8 mouse cellular contexts compared by ENCODE assay signal in the genomic region with DNA sequence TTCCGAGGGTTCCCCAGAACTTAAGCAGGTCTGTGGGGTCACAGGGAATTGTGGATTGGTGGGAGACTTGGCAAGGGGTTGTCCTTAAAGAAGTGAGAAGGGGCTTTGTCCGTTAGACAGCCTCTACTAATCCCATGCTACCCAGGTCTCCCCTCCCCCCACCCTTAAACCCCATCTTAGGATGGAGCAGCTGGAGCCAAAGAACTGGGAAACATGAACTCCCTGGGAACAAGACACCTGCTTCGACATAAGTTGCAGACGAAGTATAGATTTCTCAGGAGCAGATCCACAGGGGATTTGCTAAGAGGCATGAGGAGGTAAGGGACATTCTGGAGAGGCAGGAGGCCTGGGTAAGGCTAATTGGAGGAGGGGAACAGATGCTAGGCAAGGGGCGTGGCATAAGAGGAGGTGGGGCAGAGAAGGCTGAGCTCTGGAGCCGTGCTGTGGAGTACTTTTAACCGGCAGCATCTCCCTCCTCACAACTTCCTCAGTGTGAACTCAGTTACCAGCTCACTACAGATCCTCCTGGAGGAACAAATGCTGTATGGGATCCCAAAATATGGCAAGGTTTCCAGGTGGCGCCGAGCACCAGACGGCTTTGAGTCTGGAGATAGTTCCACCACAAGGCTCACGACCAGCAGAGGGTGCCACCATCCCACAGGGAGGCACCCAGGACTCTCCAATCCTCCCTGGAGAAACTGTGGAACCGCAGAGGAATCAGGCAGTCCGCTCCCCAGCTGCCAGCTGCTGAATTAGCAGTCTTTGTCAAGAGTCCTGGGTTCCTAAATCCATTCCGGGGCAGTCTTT. TPM values are rescaled to one million over a fixed set of nuclear protein-coding genes. Genes with fewer than 3 reads are reported as not detected.
DNase-seq lines count a peak whose midpoint lies in the region; ATAC-seq and TF ChIP-seq lines count a peak whose summit lies in the region.

No protein-coding gene starts in this region.

- H3K27ac ChIP-seq in ES-E14 (ENCODE audit: insufficient read depth, low read depth, low read length, poor library complexity, severe bottlenecking) = no peak overlapping the region
- H3K27ac ChIP-seq in hindbrain, embryonic 14.5 days = no peak overlapping the region

- no peak for ATAC-seq in hindbrain, embryonic 14.5 days (ENCODE audit: low FRiP score)

- H3K9ac ChIP-seq in ES-E14 (ENCODE audit: insufficient read depth, low read depth, low read length, poor library complexity, severe bottlenecking) = peak overlapping the region; percentile 17; the same call in 1 of the 2 replicates
- no peak overlapping the region for H3K9ac ChIP-seq in hindbrain, embryonic 14.5 days

- 3% methylated on average over 14 of the region's 14 CpGs for WGBS in hindbrain, embryonic 14.5 days

- peaks cover 3 to 15% of the 10 kb centered on the region in 2 experiments; a peak in 3 of 4 replicates for H3K4me1 ChIP-seq in ES-E14 (ENCODE audit: control insufficient read depth in 2 of 2, insufficient read depth in 2 of 2, low read length in 2 of 2, poor library complexity in 1 of 2)
- H3K4me1 ChIP-seq in hindbrain, embryonic 14.5 days (replicated peaks; ENCODE audit: control insufficient read depth, insufficient read depth, low read length) = peaks cover 26% of the 10 kb centered on the region

- peak overlapping the region; percentile 33 for H3K4me2 ChIP-seq in hindbrain, embryonic 14.5 days (replicated peaks)

- in situ Hi-C loops in ES-E14 (cut with MboI; ENCODE audit: low sequenced_read_pairs in 2 of 2, unreplicated experiment in 2 of 2) = no loop called here

- H3K36me3 ChIP-seq in ES-E14 (ENCODE audit: control insufficient read depth, insufficient read depth, low read length, poor library complexity, severe bottlenecking) = no peaks in the 10 kb centered on the region
- H3K36me3 ChIP-seq in hindbrain, embryonic 14.5 days (replicated peaks; ENCODE audit: control insufficient read depth, insufficient read depth) = no peaks in the 10 kb centered on the region

- peak overlapping the region; percentile 60 to 87 for H3K4me3 ChIP-seq in ES-E14 (ENCODE audit: insufficient read depth in 1 of 2, low read depth in 1 of 2, low read length in 2 of 2, poor library complexity in 1 of 2, severe bottlenecking in 1 of 2)
- no peak overlapping the region for H3K4me3 ChIP-seq in hindbrain, embryonic 14.5 days (replicated peaks; ENCODE audit: low read length)

- peak; percentile 95 for DNase-seq in ES-E14 (ENCODE audit: low read depth, low spot score)
- DNase-seq in cerebellum, adult 9-11 months = peak; percentile 86
- DNase-seq in frontal cortex, postnatal 25 days (ENCODE audit: low spot score in 2 of 2) = peak; percentile 91 to 92
- DNase-seq in hindbrain, embryonic 14.5 days (ENCODE audit: low spot score) = peak; percentile 65
- DNase-seq in layer of hippocampus, postnatal 36 days = peak; percentile 86 to 90
- DNase-seq in lung, postnatal 14 days = peak; percentile 97
- DNase-seq in right cerebral cortex, adult 18-20 months = peak; percentile 93
- DNase-seq in urinary bladder, postnatal 14 days (ENCODE audit: low spot score) = peak; percentile 93

- no peaks in the 10 kb centered on the region for H3K9me3 ChIP-seq in ES-E14 (ENCODE audit: control insufficient read depth, insufficient read depth, low read depth, low read length)
- H3K9me3 ChIP-seq in hindbrain, embryonic 14.5 days (ENCODE audit: control insufficient read depth, low read length) = no peaks in the 10 kb centered on the region

- H3K27me3 ChIP-seq in hindbrain, embryonic 14.5 days (ENCODE audit: control insufficient read depth, insufficient read depth, low read length) = peaks cover 8% of the 10 kb centered on the region

TF ChIP-seq in ES-E14, 5 proteins besides CTCF, POLR2A, EP300 and RAD21:
- TF ChIP-seq MAFK (IDR thresholded peaks at IDR 0.05; ENCODE audit: insufficient read depth, low read depth, low read length) = no peak
- TF ChIP-seq CHD2 (IDR thresholded peaks at IDR 0.05; ENCODE audit: low read depth, low read length) = no peak
- TF ChIP-seq ZC3H11A (IDR thresholded peaks at IDR 0.05; ENCODE audit: borderline replicate concordance, low read depth, low read length) = peak; percentile 40; the same call in 1 of the 2 replicates
- TF ChIP-seq HCFC1 (IDR thresholded peaks at IDR 0.05; ENCODE audit: borderline replicate concordance, insufficient read depth, low read length) = 0 out of 2 replicates have a peak, but pooled peaks have one; percentile 42

RNA-seq across cellular contexts. Expression of gene Grasp, which starts 2.5 kb away (rescaled TPM):
- total RNA-seq in ES-E14 (2012; rRNA removed) = 10.8 and 12.9 TPM in 2 replicates
- 1.6 and 2.5 TPM in 2 replicates for polyA plus RNA-seq in hindbrain, embryonic 14.5 days (2014; fragmentation: Nextera tagmentation; extraction: Ambion mirVana)
- 10 to 100 TPM; 68.7 to 70.3 TPM for total RNA-seq in layer of hippocampus, postnatal 36 days (2021)

RNA-seq across cellular contexts. Expression of gene Nr4a1, which starts 32.6 kb away (rescaled TPM):
- 8.5 and 12.1 TPM in 2 replicates for total RNA-seq in ES-E14 (2012; rRNA removed)
- 5.0 and 5.1 TPM in 2 replicates for polyA plus RNA-seq in hindbrain, embryonic 14.5 days (2014; fragmentation: Nextera tagmentation; extraction: Ambion mirVana)
- 10 to 100 TPM; 53.8 to 63.8 TPM for total RNA-seq in layer of hippocampus, postnatal 36 days (2021)

RNA-seq across cellular contexts. Expression of gene Acvr1b, which starts 47.6 kb away (rescaled TPM):
- 26.4 and 43.4 TPM in 2 replicates for total RNA-seq in ES-E14 (2012; rRNA removed)
- polyA plus RNA-seq in hindbrain, embryonic 14.5 days (2014; fragmentation: Nextera tagmentation; extraction: Ambion mirVana) = 30.0 and 35.7 TPM in 2 replicates
- total RNA-seq in layer of hippocampus, postnatal 36 days (2021) = 10 to 100 TPM; 85.2 to 88.5 TPM
